Mouse (Mus musculus) forebrain, embryonic 16.5 days (tissue): ENCODE measurements around the gene Muc13. TPM values are rescaled to one million over a fixed set of nuclear protein-coding genes. Genes with fewer than 3 reads are reported as not detected.

Experiments
- ATAC-seq: fragments of 200-750 bp; cut with Nextera tagmentation; 2 replicates; pipeline ENCODE4 v1.8.0; 2017; ENCODE audit warnings: mild to moderate bottlenecking, moderate library complexity
- H3K27ac ChIP-seq: fragments of 300-500 bp; sonication (generic); 2 replicates; pipeline ENCODE4 v1.5.1; 2014; ENCODE audit warnings: low read length, control low read depth
- H3K27me3 ChIP-seq: fragments of 300-500 bp; sonication (generic); replicated peaks from 2 replicates; pipeline ENCODE4 v1.6.1; 2014; ENCODE audit warnings: low read length; ENCODE audit not compliant: control insufficient read depth, insufficient read depth
- H3K36me3 ChIP-seq: fragments of 300-500 bp; sonication (generic); 2 replicates; pipeline ENCODE4 v1.6.1; 2014; ENCODE audit not compliant: control insufficient read depth, insufficient read depth
- H3K4me1 ChIP-seq: fragments of 300-500 bp; sonication (generic); replicated peaks from 2 replicates; pipeline ENCODE4 v1.6.1; 2014; ENCODE audit warnings: low read length; ENCODE audit not compliant: control insufficient read depth, insufficient read depth
- H3K4me2 ChIP-seq: fragments of 300-500 bp; sonication (generic); 2 replicates; pipeline ENCODE4 v1.6.1; 2014; ENCODE audit warnings: mild to moderate bottlenecking, low read length, control low read depth
- H3K4me3 ChIP-seq: fragments of 300-500 bp; sonication (generic); replicated peaks from 2 replicates; pipeline ENCODE4 v1.5.1; 2014; ENCODE audit warnings: mild to moderate bottlenecking, low read length, control low read depth
- H3K9ac ChIP-seq: fragments of 300-500 bp; sonication (generic); replicated peaks from 2 replicates; pipeline ENCODE4 v1.6.1; 2014; ENCODE audit warnings: low read depth, low read length, control low read depth
- H3K9me3 ChIP-seq: fragments of 300-500 bp; sonication (generic); 2 replicates; pipeline ENCODE4 v1.6.1; 2016; ENCODE audit warnings: low read length; ENCODE audit not compliant: control insufficient read depth
- WGBS: fragments of 180-500 bp; shearing (Covaris S2); extraction: QIAGEN DNeasy Blood & Tissue Kit; methylation state at CpG from one replicate; pipeline ENCODE4 v1.1.7; 2014; 5-methylcytosine and 5-hydroxymethylcytosine counted together
- polyA plus RNA-seq: library from polyadenylated mRNA; unstranded; fragments of >200 nt; fragmentation: Nextera tagmentation; extraction: Ambion mirVana; gene quantifications from 2 replicates; pipeline ENCODE4 v1.2.1, GENCODE M21; 2015

Muc13 gene
- polyA plus RNA-seq, 1 experiment from 2014 or later = 0.11 TPM

GRCm38 (mm10) chr16:33830512-33831105 is 36.8 kb downstream of the Muc13 start:
- no peaks in the 10 kb centered on the region for H3K9me3 ChIP-seq
- H3K27ac ChIP-seq = no peak overlapping the region
- 4% methylated on average over 18 of the region's 18 CpGs for WGBS
- peaks cover 32% of the 10 kb centered on the region for H3K4me1 ChIP-seq
- H3K9ac ChIP-seq = peak overlapping the region; percentile 70
- no peaks in the 10 kb centered on the region for H3K36me3 ChIP-seq
- peak overlapping the region; percentile 99 for H3K4me2 ChIP-seq
- peak overlapping the region; percentile 69 for H3K4me3 ChIP-seq
- peaks cover 29% of the 10 kb centered on the region for H3K27me3 ChIP-seq
- no peak for ATAC-seq

- no peak for ATAC-seq
- Histone ChIP-seq H3K27ac (no peak overlapping the region), H3K4me1 (peaks cover 32% of the 10 kb centered on the region), H3K4me3 (no peak overlapping the region), H3K27me3 (peaks cover 29% of the 10 kb centered on the region), H3K9me3 (no peaks in the 10 kb centered on the region), H3K36me3 (no peaks in the 10 kb centered on the region), H3K4me2 (no peak overlapping the region), H3K9ac (no peak overlapping the region)
- 46% methylated on average over 6 of the region's 6 CpGs for WGBS
Measured at GRCm38 (mm10) chr16:33832057-33832456, 38.2 kb downstream of the Muc13 start.

DNA sequence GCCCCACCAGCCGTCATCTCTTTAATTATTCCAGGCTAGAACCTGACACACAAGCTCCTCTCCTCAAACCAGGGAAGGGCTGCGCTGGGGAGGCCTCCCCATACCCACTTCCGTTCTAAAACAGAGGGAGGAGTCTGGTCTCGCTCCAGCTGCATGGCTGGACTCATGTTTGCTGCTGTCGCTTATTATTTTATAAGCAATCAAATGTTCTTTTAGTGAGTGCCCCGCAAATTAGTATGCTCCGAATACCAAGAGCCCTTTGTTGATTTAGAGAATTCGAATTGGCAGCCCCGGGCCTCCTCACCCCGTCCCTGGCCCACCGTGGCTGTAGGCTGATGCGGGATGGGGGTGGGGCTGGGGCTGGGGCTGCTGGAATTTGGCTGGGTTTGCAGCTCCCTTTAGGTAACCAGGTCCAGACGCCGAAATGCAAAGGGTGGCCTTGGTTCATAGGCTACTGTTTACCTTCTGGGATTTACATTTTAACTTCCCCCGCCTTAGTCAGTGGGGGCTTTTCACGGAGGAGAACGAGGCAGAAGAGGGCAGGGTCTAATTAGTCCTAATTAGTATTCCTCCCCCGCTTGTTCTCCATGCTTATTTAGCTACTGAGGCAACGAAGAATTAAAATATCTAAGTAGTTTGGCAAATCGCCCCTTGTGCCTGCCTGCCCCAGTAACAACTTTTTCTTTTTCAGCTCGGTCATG is 39.0 kb downstream of the Muc13 start:
- Histone ChIP-seq H3K9me3 (no peaks in the 10 kb centered on the region), H3K27ac (peak overlapping the region; percentile 9; the same call in 1 of the 2 replicates), H3K4me2 (peak overlapping the region; percentile 43), H3K27me3 (peaks cover 26% of the 10 kb centered on the region), H3K4me1 (peaks cover 32% of the 10 kb centered on the region), H3K9ac (no peak overlapping the region), H3K4me3 (peak overlapping the region; percentile 13; the same call in 1 of the 2 replicates), H3K36me3 (no peaks in the 10 kb centered on the region)
- 2% methylated on average over 21 of the region's 21 CpGs for WGBS
- ATAC-seq = peak; percentile 72

DNA sequence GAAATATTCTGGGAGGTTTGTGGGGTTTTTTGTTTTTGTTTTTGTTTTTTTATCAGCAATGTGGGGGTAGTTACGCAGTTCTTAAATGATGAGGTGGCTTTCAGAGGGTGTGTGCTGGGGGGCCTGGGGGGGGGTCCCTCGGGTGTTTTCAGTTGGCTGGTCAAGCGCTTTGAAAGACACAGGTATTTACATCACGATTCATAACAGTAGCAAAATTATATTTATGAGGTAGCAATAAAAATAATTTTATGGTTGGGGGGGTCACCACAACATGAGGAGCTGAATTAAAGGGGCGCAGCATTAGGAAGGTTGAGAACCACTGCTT is 39.6 kb downstream of the Muc13 start:
- no peak overlapping the region for H3K4me3 ChIP-seq
- peak overlapping the region; percentile 43 for H3K4me2 ChIP-seq
- no peak for ATAC-seq
- H3K27me3 ChIP-seq = peaks cover 22% of the 10 kb centered on the region
- no peak overlapping the region for H3K27ac ChIP-seq
- H3K9me3 ChIP-seq = no peaks in the 10 kb centered on the region
- 3% methylated on average over 5 of the region's 5 CpGs for WGBS
- no peak overlapping the region for H3K9ac ChIP-seq
- peaks cover 32% of the 10 kb centered on the region for H3K4me1 ChIP-seq
- no peaks in the 10 kb centered on the region for H3K36me3 ChIP-seq

DNA sequence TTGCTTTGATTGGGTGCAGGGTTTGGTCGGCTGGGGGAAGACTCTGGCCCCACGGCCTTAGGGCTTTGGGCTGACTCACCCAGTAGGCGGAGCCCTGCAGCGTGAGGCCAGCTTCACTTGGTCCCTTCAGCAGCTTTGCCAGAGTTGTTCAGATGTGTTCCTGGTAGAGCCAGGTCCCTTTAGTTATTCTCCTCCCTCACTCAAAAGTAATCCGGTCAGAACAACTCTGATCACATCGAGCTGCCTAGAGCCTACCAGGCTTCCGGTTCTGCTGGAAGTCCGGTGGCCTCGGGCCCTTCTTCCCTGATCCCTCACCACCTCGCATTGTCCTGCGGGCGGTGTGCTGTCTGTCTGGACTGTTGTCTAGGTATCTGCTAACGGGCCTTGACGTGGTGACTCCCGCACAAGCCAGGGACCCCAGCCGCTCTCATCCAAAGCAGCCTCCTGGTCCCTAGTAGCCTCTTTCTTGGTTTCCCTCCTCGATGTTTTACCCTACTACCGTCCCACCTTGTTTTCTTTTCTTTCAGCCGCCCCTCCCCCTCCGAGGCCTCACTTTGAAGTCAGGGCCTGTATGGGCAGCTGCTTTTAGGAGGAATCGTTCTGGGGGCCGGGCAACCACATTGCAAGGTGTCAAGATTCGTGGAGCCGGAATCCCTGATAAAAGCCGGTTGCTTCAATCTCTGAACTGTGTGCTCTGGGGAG is 40.1 kb downstream of the Muc13 start:
- Histone ChIP-seq H3K9ac (no peak overlapping the region), H3K4me2 (peak overlapping the region; percentile 43), H3K27ac (no peak overlapping the region), H3K36me3 (no peaks in the 10 kb centered on the region), H3K4me1 (peaks cover 32% of the 10 kb centered on the region), H3K9me3 (no peaks in the 10 kb centered on the region), H3K27me3 (peaks cover 21% of the 10 kb centered on the region), H3K4me3 (no peak overlapping the region)
- WGBS = 3% methylated on average over 25 of the region's 25 CpGs
- peak; percentile 26; the same call in 1 of the 2 replicates for ATAC-seq

- WGBS = 89% methylated on average over 3 of the region's 3 CpGs
- no peaks in the 10 kb centered on the region for H3K9me3 ChIP-seq
- H3K4me3 ChIP-seq = no peak overlapping the region
- peaks cover 21% of the 10 kb centered on the region for H3K4me1 ChIP-seq
- no peak overlapping the region for H3K27ac ChIP-seq
- H3K36me3 ChIP-seq = no peaks in the 10 kb centered on the region
- ATAC-seq = no peak
- H3K9ac ChIP-seq = no peak overlapping the region
- H3K27me3 ChIP-seq = peaks cover 9% of the 10 kb centered on the region
- H3K4me2 ChIP-seq = no peak overlapping the region
Measured at GRCm38 (mm10) chr16:33836676-33837075, 42.8 kb downstream of the Muc13 start.

DNA sequence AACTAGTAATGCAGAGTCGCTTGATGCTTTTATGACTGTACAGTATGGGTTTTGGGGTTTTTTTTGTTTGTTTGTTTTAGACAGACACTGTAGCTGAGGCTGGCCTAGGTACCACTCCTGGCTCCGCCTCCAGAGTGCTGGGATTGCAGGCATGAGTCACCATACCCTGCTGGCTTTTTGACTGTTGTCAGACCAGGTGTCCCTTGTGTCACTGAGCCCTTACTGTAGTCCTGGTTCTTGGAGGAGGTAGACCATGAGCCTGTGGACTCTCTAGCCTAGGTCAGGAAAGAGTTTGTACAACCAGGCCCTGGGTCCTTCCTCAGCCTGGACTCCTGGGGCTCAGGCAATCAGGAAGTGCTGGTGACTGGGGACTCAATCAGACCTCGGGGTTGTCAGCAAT is 43.4 kb downstream of the Muc13 start:
- H3K9ac ChIP-seq = no peak overlapping the region
- WGBS = 74% methylated on average over 3 of the region's 3 CpGs
- no peak overlapping the region for H3K4me2 ChIP-seq
- ATAC-seq = no peak
- peaks cover 21% of the 10 kb centered on the region for H3K4me1 ChIP-seq
- H3K27me3 ChIP-seq = peaks cover 7% of the 10 kb centered on the region
- no peak overlapping the region for H3K27ac ChIP-seq
- H3K4me3 ChIP-seq = no peak overlapping the region
- no peaks in the 10 kb centered on the region for H3K36me3 ChIP-seq
- no peaks in the 10 kb centered on the region for H3K9me3 ChIP-seq

DNA sequence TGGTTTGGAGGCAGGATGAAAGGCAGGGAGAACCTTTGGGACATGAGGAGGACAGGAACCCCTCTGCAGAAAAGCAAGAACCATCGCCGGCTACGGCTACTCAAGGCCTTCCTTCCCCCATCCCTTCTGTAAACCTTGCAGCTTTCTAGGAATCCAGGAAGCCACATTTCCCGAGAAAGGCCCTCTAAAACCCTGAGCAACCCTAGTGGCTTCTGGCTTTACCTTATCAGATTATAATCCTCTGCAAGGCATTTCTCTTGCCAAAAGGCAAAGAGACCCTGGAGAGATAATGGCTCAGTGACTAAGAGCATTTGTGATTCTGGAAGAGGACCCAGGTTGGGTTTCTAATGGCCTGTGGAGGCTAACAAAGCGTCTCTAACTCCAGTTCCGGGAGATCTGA is 46.8 kb downstream of the Muc13 start:
- Histone ChIP-seq H3K4me1 (no peaks in the 10 kb centered on the region), H3K9me3 (no peaks in the 10 kb centered on the region), H3K9ac (no peak overlapping the region), H3K27me3 (no peaks in the 10 kb centered on the region), H3K36me3 (no peaks in the 10 kb centered on the region), H3K4me2 (no peak overlapping the region), H3K4me3 (no peak overlapping the region), H3K27ac (no peak overlapping the region)
- WGBS = 75% methylated on average over 6 of the region's 6 CpGs
- no peak for ATAC-seq

DNA sequence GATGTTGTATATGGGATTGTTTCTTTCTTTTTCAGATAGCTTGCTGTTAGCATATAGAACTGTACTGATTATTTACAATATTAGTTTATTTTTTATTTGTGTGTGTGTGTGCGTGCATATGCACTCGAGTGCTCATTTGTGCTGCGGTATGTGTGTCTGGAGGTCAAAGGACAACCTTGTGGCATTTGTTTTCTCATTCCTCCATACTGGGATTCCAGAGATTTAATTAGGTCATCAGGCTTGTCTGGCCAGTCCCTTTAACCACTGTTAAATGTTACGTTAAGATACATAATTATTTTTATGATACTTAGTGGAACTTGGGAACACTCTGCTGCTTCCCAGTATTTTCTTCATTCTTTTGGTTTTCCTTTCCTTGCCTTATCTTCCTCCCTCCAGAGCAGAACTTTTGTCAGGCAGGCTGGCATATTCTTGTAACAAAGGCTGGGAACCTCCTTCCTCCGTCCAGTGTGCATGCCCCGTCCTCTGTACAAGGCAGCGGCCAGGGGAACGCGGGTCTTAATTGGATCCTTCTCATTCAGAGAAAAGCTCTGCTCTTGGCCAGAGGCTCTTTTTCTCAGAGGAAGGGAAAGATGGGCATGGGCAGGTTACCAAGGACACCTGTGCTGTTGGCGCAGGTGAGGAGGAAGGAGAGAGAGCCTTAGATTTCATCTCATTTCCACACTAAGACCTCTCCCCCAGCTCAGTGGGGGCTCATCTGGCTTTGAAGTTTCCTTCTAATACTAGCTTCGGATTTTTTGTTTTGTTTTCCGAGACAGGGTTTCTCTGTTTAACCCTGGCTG is 48.4 kb downstream of the Muc13 start:
- WGBS = 28% methylated on average over 12 of the region's 12 CpGs

More for the DNA sequence above, 48.4 kb downstream of the Muc13 start:
- Histone ChIP-seq H3K4me1 (no peaks in the 10 kb centered on the region), H3K27ac (no peak overlapping the region), H3K27me3 (no peaks in the 10 kb centered on the region), H3K36me3 (no peaks in the 10 kb centered on the region), H3K4me3 (no peak overlapping the region), H3K4me2 (no peak overlapping the region), H3K9ac (no peak overlapping the region), H3K9me3 (no peaks in the 10 kb centered on the region)
- ATAC-seq = no peak
